Mouse (Mus musculus) adrenal gland, postnatal 4 days (tissue): ENCODE results near the gene Gm960. TPM values are rescaled to one million over a fixed set of nuclear protein-coding genes. Genes with fewer than 3 reads are reported as not detected.
"Not testable (repeated sequence)": the region's sequence is repeated elsewhere in the genome, so short reads cannot be mapped to it uniquely, and the experiment has no call there.

Experiments used
- DNase-seq, 2 experiments: peaks; one replicate each; pipeline ENCODE4 v3.0.0; 2021 to 2022; ENCODE audit warnings: low spot score in 2 of 2, mixed read lengths in 2 of 2
- microRNA-seq: library from miRNA; unstranded; fragments of <30 nt; microRNA quantifications from one replicate; pipeline ENCODE4 v1.2.0, GENCODE M21; 2021
- total RNA-seq, 2 experiments: library from RNA; stranded (reverse); gene quantifications; 2 replicates each; pipeline ENCODE4 v1.2.3; 2021

Gm960 gene
- total RNA-seq, 2 experiments from 2014 or later = 0.28 to 0.56 TPM

GRCm38 (mm10) chr19:4596071-4596470 lies 102.4 kb downstream of the Gm960 start:
- no peak for DNase-seq

GRCm38 (mm10) chr19:4593792-4594522 lies 104.5 kb downstream of the Gm960 start:
- DNase-seq = no peak

GRCm38 (mm10) chr19:4590025-4590424 lies 108.4 kb downstream of the Gm960 start:
- no peak for DNase-seq

GRCm38 (mm10) chr19:4589081-4589480 lies 109.4 kb downstream of the Gm960 start:
- no peak for DNase-seq

GRCm38 (mm10) chr19:4588430-4588829 lies 110.0 kb downstream of the Gm960 start:
- DNase-seq = no peak

- no peak for DNase-seq
Observed at GRCm38 (mm10) chr19:4587426-4587825, 111.0 kb downstream of the Gm960 start.

- not testable (repeated sequence) for DNase-seq
Observed at GRCm38 (mm10) chr19:4586783-4587182, 111.7 kb downstream of the Gm960 start.

- no peak for DNase-seq
Observed at GRCm38 (mm10) chr19:4583856-4584255, 114.6 kb downstream of the Gm960 start.

- DNase-seq = no peak
Observed at GRCm38 (mm10) chr19:4579296-4579695, 119.2 kb downstream of the Gm960 start.

- no peak for DNase-seq
Observed at GRCm38 (mm10) chr19:4578799-4579198, 119.7 kb downstream of the Gm960 start.

Small RNA genes lying within 50 kb of the gene (microRNA-seq; reads per million reads assigned to microRNA genes)
- gene Mir6986 = 1.8 reads per million

Other genes starting within 250 kb of the Gm960 start
- 10 to 100 TPM; 21.0 to 21.4 TPM for gene Syt12, start 221.2 kb downstream of the Gm960 start, total RNA-seq
- 1 to 10 TPM; 2.0 to 4.1 TPM for gene 2010003K11Rik, start 200.1 kb downstream of the Gm960 start, total RNA-seq
- 100 to 1,000 TPM; 215 to 218 TPM for gene Pcx, start 188.2 kb downstream of the Gm960 start, total RNA-seq
- 10 to 100 TPM; 15.8 to 20.0 TPM for gene Lrfn4, start 83.0 kb downstream of the Gm960 start, total RNA-seq
- 10 to 100 TPM; 35.7 to 39.5 TPM for gene Rce1, start 73.0 kb downstream of the Gm960 start, total RNA-seq
- 1 to 10 TPM; 4.7 to 5.3 TPM for gene Sptbn2, start 12.5 kb upstream of the Gm960 start, total RNA-seq
- 10 to 100 TPM; 15.7 to 15.9 TPM for gene Rbm4b, start 57.8 kb upstream of the Gm960 start, total RNA-seq
- 10 to 100 TPM; 65.4 to 65.7 TPM for gene Rbm4, start 95.2 kb upstream of the Gm960 start, total RNA-seq
- 10 to 100 TPM; 15.1 to 27.1 TPM for gene Gm21992, start 112.9 kb upstream of the Gm960 start, total RNA-seq
- 10 to 100 TPM; 55.8 to 57.7 TPM for gene Rbm14, start 113.0 kb upstream of the Gm960 start, total RNA-seq
- 10 to 100 TPM; 87.5 to 98.7 TPM for gene Ccs, start 140.7 kb upstream of the Gm960 start, total RNA-seq
- under 1 TPM in 1 of 2 experiments, not detected in 1; 0.17 TPM for gene Ccdc87, start 140.7 kb upstream of the Gm960 start, total RNA-seq
- 100 to 1,000 TPM; 256 to 274 TPM for gene Ctsf, start 156.5 kb upstream of the Gm960 start, total RNA-seq
- 10 to 100 TPM in 1 of 2 experiments, 1 to 10 TPM in 1; 8.5 to 35.5 TPM for gene Actn3, start 179.2 kb upstream of the Gm960 start, total RNA-seq
- 10 to 100 TPM; 19.5 to 19.7 TPM for gene Zdhhc24, start 180.0 kb upstream of the Gm960 start, total RNA-seq
- gene Bbs1, start 208.0 kb upstream of the Gm960 start, total RNA-seq = 10 to 100 TPM; 13.1 to 15.5 TPM
- gene Dpp3, start 229.6 kb upstream of the Gm960 start, total RNA-seq = 100 to 1,000 TPM; 110 to 113 TPM
- 1 to 10 TPM; 6.7 to 7.3 TPM for gene Peli3, start 244.5 kb upstream of the Gm960 start, total RNA-seq